Mouse (Mus musculus): ENCODE measurements at regions not wholly inside any gene's neighbourhood (a gene's known extent, or its start where the extent isn't known, plus 50 kb on each side); places are given as distances from the start of the nearest gene placed in this dataset.

DNA sequence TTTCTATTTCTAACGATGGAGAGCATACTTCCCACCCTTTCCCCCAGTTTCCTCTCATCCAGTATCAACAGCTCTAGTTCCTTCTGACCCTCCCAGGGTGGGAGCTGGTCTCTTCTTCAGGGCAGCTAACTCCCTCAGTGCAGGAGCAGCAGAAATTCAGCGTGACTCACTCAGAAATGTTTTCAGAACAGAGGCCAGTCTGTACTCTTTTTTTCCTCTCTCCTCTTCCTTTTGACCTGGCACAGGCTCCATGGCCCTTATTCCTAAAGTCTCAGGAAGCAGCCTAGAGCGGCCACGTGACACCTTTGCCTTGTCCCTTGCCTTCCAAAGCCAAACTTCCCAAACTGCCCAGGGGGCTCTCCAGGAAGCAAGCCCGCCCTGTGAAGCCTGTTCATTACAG lies 55.4 kb downstream of the Pja1 start:
- DNase-seq (ENCODE audit: low spot score) = no peak

DNA sequence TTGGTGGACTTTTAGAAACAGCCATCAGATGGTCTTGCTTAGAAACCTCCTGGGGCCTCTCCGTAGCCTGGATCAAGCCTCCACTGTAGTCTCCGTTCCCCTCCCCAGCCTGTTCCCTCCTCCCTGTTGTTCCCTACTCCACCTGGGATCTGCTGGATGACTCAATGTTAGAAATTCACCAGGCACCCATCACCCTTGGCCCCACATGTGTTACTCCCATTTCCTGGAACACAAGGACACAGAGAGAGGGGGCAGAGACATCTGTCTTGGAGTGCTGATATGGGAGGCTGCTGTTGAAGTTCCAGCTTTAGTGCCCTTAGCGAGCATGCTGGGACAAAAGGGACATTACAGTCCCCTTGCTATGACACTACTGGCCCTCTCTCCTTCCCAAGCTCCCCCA lies 60.1 kb downstream of the Pja1 start:
- DNase-seq (ENCODE audit: low spot score) = no peak

DNA sequence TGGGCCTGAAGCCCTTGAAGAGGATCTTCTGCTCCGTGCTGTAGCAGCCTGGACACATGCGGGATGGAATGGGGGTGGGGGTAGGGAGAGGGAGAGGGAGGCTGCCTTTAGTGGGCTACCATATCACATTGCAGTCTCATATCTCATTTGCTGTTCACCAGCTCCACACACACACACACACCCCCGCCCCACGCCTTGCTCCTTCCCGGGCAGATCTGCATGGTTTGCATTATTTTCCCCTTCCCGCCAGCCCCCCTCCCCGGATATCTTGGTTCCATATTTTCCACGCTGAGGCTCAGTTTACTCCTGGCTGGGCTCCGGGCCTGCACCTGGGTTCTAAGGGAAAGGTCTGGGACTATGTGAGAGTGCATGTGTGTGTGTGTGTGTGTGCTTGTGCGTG lies 61.2 kb downstream of the Pja1 start:
- no peak for DNase-seq (ENCODE audit: low spot score)

DNA sequence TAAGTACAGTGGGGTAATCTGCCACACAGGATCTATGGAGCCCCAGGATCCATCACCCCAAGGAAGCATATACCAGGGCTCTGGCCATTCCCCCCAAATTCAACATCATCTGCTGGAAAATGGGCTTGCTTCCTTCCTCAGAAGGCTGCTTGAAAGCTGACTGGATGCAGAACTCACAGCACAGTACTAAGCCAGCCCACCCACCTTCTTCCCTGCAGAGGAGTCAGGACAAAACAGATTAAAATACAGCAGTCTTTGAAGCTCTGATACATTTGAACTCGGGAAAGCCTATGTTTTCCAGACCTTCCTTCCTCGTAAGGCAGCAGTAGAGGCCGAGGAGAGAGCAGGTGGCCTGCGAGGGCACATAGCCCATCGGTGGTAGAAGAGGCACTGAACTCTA lies 61.7 kb downstream of the Pja1 start:
- no peak for DNase-seq (ENCODE audit: low spot score)

DNA sequence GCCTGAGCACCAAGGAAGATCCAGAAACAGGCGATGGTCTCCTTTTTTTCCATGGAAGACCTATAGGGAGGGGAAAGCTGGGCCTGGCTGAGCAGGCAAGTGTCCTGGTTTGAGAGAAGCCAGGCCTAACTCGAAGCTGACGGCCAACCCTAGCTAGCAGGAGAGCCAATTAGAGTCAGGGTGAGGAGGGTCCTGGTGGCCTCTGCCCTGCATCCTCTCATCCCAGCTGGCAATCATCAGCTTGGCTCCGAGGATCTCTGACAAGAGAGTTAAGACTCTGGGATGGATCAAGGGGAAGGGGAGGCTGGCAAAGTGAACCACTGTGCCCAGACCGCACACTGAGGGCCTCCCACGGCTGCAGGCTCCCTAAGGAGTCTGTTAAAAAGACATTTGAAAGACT lies 62.3 kb downstream of the Pja1 start:
- DNase-seq (ENCODE audit: low spot score) = peak; percentile 22

DNA sequence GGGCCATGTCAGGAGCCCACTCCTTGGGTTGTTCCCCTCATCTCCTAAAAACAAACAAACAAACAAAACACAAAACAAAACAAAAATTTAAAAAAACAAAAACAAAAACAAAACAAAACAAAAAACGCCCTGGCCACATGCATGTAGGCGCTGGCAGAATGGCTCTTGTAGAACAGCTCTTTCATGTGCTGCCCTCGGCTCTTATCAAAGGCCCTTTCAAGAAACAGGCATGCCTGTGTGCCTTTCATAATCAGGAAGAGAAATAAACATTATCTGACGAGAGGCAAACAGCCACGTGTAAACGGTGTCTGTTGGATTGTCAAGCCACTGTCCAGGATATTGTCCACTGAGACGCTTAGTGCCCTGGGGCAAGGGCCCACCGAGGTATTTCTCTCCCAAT lies 65.2 kb downstream of the Pja1 start:
- DNase-seq (ENCODE audit: low spot score) = no peak

DNA sequence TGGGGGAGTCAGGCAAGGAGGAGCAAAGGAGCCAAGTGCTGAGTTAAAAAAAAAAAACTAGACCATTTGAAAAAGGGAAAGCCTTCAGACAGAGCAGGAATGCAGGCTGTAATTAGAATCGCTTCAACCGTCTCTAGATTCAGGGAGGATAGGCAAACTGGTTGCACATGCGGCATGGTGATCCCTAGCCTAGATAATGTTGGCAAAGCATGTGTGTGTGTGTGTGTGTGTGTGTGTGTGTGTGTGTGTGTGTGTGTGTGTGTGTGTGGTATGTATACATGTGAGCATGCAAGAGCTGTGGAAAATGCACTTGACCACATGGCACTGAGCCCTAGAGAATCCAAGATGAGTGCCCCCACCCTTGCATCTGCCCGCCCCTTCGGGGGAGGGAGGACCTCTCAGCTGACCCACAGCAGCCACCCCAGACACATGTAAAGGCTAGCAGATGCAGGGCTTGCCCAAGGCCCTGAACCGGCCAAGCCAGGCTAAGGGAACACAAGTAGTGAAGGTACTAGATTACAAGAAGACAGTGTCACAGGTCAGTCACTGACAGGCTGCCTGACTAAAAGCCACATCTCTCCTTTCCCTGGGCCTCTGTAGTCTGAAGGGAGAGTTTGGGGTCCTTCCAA lies 67.4 kb downstream of the Pja1 start:
- DNase-seq (ENCODE audit: low spot score) = no peak

DNA sequence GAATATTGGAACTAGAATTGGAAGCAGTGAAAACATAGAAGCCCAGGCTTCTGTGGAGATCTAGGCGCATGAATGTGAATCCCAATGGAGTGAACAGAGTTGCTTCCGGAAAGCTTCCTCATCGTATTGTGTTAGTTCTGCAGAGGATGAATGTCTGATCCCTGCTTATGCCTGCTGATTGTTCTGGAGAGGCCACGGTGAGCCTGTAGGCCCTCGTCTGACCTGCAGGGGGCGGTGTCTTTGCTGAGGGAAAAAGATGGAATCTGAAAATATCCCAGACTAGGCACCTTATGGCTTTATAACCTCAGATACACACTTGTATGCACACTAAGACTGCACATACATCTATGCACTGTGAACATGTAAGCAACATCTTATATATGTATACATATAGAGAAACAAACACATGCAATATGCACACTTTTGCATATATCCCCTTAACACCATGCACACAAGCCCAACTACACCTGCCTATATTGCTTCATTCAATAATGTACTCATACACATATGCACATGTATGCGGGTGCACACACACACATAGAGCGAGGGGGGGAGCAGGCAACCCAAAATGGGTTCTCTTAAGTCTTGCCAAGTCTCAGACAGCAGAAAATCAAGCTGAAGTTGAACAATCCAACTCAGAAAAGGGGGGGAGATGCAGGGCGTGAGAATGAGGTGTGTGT lies 68.1 kb downstream of the Pja1 start:
- DNase-seq (ENCODE audit: low spot score) = no peak

DNA sequence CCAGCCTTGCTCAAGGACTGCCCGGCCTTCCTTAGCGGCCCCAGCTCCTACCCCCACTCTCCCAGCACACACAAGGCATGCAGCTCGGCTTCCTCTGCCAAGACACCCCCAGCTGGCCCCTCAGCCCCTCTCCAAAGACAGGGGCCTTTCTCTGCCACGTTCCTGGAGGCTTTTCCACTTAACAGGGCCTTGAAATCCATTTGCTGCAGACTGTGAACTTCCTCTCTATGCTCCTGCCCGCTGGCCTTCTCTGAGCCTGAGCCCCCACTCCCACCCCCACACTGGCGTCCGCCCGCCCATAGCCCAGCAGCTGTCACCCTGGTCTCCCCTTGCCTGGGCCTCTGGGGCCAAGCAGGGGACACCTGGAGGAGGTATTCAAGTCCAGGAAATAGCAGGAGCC lies 73.7 kb downstream of the Pja1 start:
- no peak for DNase-seq (ENCODE audit: low spot score)

DNA sequence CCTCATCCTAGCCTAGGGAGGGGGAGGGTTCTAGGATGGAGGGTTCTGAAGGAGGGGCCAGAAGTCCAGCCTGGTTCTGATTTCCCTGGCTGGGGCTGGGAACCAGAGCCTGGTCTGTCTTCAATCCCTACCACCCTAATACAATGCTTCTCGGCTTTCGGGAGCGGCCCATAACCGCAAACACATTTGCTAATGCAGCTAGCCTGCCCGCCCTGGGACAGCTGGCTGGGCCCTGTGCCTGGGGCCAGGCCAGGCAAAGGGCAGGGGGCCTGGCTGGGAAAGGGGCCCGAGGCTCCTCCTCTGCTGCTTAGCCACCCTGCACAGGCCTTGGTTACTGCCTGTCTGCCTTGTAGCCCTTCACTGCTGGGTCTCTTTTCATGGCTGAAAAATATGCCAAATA lies 74.9 kb downstream of the Pja1 start:
- DNase-seq (ENCODE audit: low spot score) = no peak

DNA sequence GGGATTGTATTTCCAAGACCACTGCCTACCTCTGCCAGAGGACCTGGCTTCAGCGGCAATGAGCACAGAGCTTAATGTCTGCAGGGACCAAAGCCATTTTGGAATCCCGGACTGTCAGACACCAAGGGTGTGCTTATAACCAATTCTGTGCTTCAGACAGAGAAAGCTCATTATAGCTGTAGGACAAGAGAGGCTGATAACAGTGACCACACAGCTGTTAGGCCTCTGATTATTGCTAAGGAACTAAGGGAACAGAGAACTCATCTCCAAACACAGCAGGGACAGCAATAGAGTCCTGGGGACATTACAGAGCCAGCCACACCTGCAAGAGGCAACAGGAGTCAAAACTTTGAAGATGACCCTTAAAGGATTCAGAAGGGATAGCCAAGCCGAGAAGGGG lies 76.0 kb downstream of the Pja1 start:
- no peak for DNase-seq (ENCODE audit: low spot score)

DNA sequence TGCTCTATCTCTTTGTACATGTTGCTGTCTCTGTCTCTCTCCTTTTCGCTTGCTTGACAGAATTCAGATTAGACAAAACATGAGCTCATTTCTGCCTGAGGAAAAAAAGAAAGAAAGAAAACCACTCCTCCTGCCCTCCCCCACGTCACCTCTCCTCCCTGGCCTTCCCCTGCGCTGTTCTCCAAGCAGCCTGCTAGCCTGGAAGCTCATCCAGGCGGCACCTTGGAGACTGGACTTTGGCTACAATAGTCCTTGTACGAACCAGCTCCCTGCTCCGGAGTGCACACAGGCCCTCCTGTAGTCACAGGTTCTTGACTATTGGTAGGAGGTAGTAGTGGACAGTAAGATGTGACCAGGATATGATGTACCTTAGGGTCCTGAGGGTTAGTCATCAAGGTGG lies 79.4 kb downstream of the Pja1 start:
- no peak for DNase-seq (ENCODE audit: low spot score)

DNA sequence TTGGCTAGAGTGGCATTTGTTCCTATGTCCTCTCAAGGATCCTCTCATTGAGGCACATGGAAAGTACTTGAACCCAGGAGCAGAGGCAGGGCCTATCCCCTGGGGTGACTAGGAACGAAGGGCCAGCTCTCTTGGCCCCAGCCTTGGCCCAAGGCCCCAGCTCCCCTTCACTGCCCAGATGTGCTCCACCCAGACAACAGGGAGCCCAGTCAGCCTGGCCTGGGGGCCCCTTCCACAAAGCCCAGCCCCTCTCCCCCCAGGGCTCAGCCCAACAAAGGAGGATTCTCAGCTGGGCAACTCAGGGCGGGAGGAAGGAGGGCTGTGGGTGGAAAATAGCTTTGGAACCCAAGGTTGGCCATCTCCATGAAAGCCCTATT lies 80.6 kb downstream of the Pja1 start:
- DNase-seq (ENCODE audit: low spot score) = no peak

DNA sequence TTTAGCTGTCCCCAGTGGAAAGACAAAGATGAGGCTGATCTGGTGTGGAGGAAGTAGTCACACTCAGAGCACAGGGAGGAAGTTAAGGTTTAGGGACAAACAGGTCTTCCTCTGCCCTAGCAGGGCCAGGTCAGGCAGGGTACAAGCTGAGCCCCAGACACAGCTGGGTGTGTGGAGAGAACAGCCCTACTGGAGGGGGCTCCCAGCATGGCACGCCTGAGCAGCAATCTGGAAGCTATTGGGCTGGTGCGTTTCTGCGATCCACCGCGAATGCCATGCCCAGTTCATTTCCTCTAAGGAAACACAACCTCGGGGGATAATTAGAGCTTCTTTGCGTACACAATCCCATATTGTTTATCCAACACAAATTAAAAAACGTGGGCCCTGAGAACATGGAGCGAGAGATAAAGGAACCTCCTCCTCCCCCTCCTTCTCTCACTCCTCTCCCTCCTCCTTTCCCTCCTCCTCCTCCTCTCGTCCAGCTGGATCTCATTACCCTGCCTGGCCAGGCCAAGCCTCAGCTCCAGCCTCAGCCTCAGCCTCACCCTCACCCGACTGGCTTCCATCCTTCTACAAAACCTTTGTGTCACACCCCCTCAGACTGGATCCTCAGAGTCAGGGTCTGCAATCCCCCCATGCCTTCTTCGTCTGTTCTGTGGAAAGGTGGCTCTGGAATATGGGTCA lies 81.2 kb downstream of the Pja1 start:
- no peak for DNase-seq (ENCODE audit: low spot score)

DNA sequence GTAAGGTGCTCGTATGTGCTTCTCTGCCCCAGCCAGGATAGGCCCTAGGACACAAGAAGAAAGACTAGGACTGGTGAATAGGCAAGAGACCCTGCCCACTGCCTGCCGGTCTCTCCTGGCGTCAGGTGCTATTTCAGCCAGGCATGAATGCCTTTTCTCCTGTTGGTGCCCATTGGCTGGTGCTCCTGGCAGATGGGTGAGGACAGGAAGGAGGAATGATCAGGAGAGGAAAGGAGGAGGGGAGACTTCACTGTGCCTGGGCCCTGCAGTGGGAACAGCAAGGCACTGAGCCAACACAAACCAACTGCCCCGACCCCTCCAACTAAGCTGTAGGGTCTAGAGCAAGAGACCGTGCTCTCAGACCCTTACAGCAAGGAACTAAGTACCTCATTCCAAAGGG lies 100.4 kb downstream of the Pja1 start:
- DNase-seq (ENCODE audit: low spot score) = no peak

DNA sequence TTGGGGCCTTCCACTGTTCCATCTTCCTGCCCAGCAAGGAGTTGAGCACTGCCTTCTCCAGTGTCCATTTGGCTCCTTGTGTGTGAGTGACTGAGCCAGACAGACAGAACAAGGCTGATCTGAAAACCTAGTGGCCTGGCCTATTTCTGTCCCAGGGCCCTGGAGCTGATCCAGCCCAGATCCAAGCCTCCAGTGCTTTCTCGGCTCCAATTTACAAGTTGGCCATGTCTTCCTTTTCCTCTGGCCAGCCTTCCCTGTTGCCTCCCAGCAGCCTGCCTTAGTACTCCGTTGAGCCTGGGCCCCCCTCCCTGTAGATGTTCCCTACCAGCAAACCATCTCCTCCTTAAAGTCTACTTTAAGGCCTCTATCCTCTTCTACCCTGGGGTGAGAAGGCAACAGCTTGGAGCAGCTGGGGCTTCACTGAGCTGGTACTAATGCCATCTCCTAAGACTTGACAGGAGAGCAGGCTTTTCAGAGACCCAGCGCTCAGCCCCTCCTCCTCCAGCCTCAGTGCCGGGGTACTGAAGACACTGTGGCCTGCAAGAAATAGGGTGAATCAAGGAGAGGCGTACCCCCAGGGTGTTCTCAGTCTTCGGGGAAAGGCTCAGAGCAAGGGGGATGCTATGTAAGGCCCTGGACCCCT lies 101.7 kb downstream of the Pja1 start:
- no peak for DNase-seq (ENCODE audit: low spot score)

DNA sequence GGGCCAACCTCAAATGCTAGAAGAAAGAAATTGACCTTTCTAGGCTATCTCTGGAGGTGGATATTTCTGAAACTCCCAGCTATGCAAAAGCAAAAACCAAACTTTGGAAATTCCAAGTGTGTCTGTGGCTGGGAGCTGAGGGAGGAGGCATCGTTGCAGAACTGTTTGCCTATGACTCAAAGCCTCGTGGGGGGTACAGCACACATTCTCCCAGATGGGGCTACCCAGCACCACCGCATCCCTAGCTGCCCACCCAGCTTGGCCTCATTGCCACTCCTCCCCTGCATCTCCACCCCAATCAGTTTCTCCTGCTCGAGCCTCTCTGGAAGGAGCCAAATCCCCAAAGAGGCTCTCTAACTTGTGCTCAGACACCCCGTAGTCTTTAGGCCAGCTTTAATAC lies 107.0 kb downstream of the Pja1 start:
- no peak for DNase-seq (ENCODE audit: low spot score)

DNA sequence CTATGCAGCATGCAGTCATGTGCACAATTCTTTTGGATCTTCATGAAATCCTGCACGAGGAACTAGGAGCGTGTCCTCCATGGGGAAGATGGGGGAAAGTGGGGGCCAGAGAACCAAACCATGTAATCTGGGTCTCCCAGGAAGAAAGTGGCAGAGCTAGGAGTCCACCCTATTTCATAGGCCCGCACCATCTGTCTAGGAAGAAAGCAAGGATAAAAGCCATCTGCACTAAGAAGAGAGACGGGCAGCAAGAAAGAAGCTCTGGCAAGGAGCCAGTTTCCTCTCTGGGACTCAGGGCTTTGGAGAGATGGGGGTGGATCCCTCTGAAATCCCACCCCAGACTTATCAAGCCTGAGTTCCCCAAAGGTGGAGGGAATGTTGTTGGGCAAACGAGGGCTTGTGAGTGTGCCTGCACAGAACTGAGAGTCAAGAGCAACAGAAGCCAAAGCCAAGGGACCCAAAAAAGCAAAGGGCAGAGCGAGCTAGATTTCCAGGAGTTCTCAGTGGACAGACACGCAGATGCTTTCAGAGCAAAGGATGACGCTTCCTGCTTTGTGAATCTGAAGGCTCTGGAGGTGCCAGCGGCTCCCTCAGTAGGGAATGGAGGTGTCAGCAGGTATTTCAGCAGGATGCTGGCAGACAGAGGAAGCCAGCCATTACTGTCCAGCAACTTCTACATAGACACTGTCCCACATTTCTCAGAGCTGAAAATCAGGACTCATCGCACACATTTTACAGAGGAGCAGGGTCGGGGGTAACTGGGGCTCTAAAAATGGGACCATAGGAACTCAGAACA lies 110.8 kb downstream of the Pja1 start:
- DNase-seq (ENCODE audit: low spot score) = no peak

DNA sequence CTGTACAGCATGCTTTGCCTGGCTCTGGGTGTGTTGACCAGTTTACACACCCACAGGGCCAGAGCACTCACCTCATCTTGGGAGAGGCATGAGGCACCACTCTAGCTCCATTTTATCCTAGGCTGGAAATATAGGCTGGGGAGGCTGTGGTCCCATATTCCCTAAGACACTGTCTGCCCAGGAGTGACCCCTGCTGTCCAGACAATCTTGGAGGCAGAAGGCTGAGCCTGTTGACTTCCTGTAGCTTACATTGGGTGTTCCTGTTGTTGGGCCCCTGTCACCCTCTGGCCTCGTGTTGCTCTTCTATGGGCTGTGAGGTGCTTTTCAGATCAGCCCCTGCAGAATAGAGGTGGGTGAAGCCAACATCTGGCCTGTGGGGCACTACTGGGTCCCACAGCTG lies 112.3 kb downstream of the Pja1 start:
- DNase-seq (ENCODE audit: low spot score) = no peak

DNA sequence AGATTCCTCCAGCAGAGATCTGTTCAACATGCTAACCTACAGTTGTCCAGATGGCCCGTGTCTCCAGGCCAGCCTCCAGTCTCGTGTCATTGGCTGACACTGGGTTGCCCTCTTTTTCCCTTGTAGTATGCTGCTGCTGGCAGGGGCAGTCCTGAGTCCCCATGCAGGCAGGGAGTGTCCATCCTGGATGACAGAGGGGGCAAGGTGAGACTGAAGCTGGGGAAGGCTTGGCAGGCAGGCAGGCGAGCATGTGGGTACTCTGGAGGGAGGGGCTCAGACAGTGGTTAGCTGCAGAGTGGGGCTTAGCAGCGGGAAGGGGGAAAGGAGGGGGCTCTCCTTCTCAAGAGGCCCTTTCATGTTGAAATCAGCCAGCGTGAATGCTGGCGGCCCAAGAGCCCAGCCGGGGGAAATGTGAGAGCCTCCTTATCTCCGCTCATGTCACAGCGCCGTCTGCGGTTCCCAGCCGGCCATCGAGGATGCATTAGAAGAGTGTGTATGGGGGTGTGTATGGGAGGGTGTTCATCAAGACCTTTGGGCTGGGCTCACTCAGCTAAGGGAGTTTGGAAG lies 112.9 kb downstream of the Pja1 start:
- no peak for DNase-seq (ENCODE audit: low spot score)

DNA sequence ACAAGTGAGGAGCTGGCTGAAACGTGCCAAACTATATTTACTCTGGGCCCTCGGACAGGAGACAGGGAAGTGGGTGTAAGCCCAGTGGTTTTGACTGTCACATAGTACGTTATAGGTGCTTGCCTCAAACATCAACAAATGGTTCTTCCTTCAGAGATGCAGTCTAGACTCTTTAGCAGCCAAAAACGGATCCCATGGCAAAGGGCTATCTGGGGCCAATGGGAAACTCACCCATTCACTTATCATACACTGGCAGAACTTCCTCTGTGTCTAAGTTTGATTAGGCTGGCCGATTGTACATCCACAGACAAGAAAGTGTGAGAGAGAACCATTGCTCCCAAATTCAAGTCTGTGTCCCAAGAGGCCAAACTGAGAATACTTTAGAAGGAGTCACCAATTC lies 115.9 kb downstream of the Pja1 start:
- DNase-seq (ENCODE audit: low spot score) = no peak

DNA sequence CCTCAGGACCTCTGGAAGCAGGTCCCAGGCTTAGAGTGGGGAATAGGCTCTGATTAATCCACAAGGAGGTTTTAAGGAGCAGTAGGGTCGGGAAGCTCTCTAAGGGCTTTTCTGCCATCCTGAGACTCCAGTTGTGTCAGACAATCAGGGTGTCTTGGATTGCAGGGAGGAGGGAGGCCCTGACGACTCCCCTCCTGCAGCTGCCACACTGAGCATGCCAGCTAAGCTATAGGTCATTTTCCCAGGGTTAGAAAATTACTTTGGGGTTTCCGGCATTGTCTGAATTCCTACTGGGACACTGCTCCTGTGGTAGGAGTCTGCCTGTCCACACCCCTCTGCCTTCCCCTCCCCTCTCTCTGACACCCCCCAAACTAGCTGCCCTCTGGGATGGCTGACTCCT lies 120.8 kb downstream of the Pja1 start:
- no peak for DNase-seq (ENCODE audit: low spot score)
